Mouse (Mus musculus): ENCODE measurements around the gene Spocd1.

Gene Spocd1

GRCm38 (mm10) chr4:130006533-130006932 lies 77.5 kb downstream of the Spocd1 start:
- DNase-seq (ENCODE audit: extremely low spot score) = peak; percentile 53
